Mouse (Mus musculus): ENCODE data around the gene Atoh1. TPM values are rescaled to one million over a fixed set of nuclear protein-coding genes. Genes with fewer than 3 reads are reported as not detected.
A peak's percentile ranks its signal among the peaks of the same experiment; 100 is the strongest.

Atoh1 gene
- not detected for total RNA-seq (2021)

DNA sequence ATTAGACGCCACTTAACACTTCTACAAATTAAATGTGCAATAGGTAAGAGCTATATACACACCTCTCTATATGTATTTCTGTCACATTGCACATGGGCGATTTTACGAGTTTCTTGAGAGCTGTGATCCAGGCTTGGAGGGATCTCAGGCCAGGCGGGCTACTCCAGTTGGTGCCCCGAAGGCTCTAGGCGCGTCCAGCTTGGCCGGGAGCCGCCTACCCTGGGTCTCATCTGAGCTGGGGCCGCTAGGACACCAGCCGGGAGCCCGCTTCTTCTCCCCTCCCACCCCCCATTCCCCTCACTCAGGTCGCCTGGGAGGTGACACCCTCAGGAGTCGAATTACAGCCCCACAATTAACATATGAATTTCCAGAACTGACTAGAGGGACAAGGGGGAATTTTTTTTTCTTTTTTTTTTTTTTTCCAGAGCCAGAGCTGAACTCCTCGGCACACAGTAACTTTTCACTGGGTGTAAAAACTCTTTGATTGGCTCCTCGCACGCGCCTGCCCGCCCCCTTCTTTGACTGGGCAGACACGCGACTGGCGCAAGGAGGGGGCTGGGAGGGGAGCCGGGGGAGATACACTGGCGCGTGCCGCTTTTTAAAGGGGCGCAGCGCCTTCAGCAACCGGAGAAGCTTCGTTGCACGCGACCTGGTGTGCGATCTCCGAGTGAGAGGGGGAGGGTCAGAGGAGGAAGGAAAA lies at the start of gene Atoh1:
Atoh1 (plus strand) TSS at position 627 of the 700 bp plus-strand sequence.
- no peak for DNase-seq (ENCODE audit: low spot score in 2 of 2)
- intact Hi-C loops (cut with DNase I) = no loop called here

DNA sequence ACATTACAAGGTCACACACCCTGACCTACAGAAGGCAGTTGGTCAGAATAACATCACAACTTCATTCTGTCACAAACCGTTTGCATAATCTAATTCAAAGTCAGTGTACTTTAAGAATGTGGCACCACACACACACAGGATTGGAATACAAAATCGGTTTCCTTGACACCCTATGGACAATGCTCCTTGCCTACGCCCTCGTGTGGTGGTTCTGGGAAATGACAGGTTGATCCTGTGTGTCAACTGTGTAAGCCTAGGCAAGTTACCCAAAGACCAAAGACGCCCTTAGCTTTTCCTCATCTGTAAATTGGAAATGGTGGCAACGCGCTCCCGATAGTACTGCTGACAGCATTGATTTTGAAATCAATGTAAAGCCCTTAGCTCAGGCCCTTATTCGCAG lies 45.0 kb upstream of the Atoh1 start:
- intact Hi-C loops (cut with DNase I) = no loop called here

DNA sequence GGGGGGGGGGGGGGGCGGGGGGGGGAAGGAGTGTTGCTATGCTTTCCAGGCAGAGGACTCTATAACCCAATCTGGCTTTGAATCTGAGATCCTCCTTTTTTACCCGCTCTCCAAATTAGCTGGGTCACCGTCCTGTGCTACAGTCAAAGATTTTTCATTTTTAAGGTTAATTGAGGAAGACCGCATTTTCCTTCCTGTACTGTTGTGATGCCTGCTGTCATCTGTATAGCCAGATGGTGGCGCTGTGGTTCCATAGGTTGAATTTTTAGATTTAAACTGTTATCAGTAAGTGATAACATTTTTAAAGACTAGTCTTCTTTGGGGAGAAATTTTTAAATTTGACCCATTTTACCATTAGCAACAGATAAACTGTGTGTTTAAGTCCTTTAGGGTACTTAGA lies 44.0 kb upstream of the Atoh1 start:
- intact Hi-C loops (cut with DNase I) = loop anchor here (5.0 kb wide), 1 partner anchor 312 kb away; no protein-coding TSS in a partner anchor
- DNase-seq (ENCODE audit: low spot score in 2 of 2) = peak; percentile 48 to 70

More for the DNA sequence above, 45.0 kb upstream of the Atoh1 start:
- peak; percentile 38 to 48 for DNase-seq (ENCODE audit: low spot score in 2 of 2)

DNA sequence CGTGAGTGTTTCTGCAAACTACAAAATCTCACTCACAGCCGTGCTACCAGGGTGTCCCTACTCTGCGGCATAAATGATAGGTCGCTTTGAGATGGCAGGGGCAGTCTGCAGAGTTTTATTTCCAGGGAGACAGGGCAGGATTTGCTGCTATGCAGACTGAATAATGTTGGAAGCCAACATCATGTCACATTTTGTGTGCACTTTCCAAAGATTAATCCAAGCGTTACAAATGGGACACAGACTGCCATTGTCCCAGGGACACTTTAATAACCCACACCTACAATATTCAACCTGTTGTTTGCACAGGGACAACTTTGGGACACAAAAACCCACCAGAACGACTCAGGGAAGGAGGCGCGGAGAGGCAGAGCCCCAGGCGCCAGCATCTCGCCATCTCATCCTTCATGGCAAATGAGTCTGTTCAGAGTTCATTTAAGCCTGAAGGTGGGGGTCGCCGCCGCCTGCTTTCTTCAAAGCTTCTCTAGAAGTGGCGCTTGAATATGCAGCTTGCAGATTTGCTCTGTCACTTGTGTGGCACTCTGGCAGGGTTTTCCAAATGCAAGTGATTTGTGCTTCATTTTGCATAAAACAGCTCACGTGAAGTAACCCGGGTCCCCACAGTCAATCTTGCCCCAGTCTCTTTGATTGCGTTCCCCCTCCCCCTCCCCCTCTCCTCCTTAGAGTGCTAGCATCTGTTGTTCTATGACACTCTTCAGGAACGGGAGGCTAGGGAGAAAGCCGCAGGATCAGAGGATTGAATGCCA lies 40.6 kb upstream of the Atoh1 start:
- no peak for DNase-seq (ENCODE audit: low spot score in 2 of 2)
- intact Hi-C loops (cut with DNase I) = loop anchor here (5.0 kb wide), 1 partner anchor 309 kb away; no protein-coding TSS in a partner anchor

DNA sequence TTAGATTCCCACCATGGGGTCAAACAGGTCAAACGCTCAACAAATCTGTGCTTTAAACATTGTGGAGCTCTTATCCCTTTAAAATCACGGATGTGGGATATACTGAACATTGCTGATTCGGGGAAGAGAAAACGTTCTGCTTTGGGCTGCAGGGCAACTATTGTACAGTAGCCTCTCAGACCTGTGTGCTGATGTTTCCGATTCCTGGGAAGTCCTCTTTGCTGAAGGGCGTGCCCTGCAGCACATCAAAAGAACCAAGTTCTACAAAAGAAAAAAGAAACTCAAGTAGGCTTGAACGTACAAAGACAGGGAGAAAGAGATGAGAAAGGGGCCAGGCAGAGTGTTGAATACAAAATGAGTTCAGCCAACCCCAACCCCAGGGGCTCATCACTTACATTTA lies 34.2 kb upstream of the Atoh1 start:
- no peak for DNase-seq (ENCODE audit: low spot score in 2 of 2)
- intact Hi-C loops (cut with DNase I) = no loop called here

DNA sequence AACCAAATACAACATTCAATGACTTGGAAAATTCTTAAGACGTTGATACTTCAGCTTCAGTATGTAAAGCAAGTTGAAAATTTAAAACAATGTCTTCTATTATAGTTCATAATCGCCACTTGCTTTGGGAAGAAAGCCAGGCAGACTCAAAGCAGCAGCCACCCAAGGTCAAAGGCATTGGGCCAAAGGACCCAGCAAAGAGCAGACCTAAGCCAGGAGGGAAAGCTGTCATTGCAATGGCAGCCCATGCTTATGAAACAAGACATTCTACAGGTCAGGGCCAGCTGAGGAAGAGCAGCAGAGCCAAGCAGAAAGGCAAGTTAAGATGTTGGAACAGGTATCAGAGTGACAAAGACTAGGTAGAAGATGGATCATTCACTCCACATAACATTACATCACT lies 25.3 kb upstream of the Atoh1 start:
- DNase-seq (ENCODE audit: low spot score in 2 of 2) = no peak
- intact Hi-C loops (cut with DNase I) = no loop called here

DNA sequence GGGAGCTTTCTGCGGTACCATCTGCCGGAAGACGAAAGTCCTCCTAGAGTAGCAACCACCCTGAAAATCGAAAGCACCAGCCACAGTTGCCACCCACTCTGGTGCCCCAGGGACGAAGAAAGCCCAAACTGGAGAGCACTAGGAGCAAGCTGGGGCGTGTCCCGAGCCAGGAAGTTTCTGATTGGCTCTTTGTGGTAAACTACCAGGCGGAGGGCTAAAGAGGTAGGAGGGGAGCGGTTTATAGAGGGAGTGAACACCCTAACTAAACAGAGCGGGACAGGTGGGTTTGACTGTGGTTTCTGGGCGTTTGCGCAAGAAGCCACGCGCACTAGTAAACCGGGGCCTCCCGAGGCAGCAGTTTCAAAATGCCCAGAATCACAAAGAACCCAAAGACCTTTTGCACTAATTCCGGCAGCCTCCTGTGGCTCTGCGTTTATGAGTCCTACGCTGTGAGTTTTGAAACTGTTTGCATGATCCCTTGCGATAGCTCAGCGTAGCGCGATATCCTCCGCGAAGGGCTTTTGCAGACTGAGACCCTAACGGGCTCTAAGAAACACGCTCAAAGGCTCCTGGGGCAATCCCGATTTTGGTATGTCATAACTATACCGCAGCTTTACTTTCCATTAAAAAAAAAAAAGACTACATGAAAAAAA lies 1.0 kb upstream of the Atoh1 start:
- DNase-seq (ENCODE audit: low spot score in 2 of 2) = no peak
- intact Hi-C loops (cut with DNase I) = no loop called here

DNA sequence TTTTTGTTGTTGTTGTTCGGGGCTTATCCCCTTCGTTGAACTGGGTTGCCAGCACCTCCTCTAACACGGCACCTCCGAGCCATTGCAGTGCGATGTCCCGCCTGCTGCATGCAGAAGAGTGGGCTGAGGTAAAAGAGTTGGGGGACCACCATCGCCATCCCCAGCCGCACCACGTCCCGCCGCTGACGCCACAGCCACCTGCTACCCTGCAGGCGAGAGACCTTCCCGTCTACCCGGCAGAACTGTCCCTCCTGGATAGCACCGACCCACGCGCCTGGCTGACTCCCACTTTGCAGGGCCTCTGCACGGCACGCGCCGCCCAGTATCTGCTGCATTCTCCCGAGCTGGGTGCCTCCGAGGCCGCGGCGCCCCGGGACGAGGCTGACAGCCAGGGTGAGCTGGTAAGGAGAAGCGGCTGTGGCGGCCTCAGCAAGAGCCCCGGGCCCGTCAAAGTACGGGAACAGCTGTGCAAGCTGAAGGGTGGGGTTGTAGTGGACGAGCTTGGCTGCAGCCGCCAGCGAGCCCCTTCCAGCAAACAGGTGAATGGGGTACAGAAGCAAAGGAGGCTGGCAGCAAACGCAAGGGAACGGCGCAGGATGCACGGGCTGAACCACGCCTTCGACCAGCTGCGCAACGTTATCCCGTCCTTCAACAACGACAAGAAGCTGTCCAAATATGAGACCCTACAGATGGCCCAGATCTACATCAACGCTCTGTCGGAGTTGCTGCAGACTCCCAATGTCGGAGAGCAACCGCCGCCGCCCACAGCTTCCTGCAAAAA lies 496 bp downstream of the Atoh1 start:
- intact Hi-C loops (cut with DNase I) = no loop called here
- DNase-seq (ENCODE audit: low spot score in 2 of 2) = peak; percentile 5 to 6

DNA sequence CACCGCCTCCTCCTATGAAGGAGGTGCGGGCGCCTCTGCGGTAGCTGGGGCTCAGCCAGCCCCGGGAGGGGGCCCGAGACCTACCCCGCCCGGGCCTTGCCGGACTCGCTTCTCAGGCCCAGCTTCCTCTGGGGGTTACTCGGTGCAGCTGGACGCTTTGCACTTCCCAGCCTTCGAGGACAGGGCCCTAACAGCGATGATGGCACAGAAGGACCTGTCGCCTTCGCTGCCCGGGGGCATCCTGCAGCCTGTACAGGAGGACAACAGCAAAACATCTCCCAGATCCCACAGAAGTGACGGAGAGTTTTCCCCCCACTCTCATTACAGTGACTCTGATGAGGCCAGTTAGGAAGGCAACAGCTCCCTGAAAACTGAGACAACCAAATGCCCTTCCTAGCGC lies 1.1 kb downstream of the Atoh1 start:
- intact Hi-C loops (cut with DNase I) = no loop called here
- DNase-seq (ENCODE audit: low spot score in 2 of 2) = peak in 1 of 2 experiments; percentile 1

DNA sequence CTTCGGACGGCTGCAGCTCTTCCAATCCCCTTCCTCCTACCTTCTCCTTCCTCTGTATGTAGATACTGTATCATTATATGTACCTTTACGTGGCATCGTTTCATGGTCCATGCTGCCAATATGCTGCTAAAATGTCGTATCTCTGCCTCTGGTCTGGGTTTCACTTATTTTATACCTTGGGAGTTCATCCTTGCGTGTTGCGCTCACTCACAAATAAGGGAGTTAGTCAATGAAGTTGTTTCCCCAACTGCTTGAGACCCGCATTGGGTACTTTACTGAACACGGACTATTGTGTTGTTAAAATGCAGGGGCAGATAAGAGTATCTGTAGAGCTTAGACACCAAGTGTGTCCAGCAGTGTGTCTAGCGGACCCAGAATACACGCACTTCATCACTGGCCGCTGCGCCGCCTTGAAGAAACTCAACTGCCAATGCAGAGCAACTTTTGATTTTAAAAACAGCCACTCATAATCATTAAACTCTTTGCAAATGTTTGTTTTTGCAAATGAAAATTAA lies 1.6 kb downstream of the Atoh1 start:
- intact Hi-C loops (cut with DNase I) = no loop called here
- DNase-seq (ENCODE audit: low spot score in 2 of 2) = peak; percentile 2 to 4

DNA sequence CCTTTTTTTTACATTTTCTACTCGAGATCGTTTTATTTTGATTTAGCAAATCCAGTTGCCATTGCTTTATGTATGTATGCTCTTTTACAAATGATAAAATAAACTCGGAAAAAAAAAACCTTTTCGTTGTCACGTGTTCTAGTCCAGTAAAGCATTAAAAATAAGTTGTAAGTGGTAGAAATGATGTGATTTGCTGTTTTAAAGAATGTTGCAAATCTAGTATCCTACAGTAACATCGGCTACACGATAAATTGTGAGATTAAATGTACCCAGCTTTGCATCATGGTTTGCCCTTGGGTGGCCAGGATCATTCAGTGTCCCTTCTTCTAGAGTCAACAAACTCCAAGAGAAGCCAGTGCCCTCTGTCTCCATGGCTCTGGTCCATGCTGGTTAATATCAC lies 2.2 kb downstream of the Atoh1 start:
- DNase-seq (ENCODE audit: low spot score in 2 of 2) = no peak
- intact Hi-C loops (cut with DNase I) = no loop called here

DNA sequence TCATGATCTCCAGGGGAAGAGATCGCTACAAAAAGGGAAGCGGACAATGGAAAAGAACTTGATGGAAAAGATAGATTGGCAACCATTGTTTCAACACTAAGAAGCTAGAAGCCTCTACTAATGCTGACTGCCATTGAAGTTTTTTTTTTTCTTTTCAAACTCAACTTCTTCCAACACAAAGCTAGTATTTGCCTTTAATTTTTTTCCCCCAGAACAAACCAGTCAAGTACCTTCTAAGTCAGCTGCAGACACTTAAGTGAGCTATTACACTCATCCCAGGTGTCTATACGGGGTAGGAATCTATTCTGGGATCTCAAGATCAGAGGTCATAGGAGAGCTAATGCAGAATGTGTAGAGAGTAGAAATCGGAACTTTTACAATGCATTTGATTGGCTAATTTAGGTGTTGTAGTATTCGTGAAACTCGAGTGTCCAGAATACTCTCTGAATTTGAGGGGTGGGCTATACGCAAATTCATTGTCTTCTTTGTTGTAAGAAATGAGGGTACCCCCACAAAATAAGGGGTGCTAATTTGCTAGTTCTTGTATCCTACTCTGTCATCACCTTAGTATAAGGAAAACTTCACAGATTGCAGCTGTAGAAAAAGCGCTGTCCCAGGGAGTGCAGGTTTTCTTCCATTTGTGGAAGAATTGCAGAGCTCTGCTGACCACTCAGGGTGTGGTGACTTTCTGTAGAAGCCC lies 2.8 kb downstream of the Atoh1 start:
- intact Hi-C loops (cut with DNase I) = no loop called here
- no peak for DNase-seq (ENCODE audit: low spot score in 2 of 2)

DNA sequence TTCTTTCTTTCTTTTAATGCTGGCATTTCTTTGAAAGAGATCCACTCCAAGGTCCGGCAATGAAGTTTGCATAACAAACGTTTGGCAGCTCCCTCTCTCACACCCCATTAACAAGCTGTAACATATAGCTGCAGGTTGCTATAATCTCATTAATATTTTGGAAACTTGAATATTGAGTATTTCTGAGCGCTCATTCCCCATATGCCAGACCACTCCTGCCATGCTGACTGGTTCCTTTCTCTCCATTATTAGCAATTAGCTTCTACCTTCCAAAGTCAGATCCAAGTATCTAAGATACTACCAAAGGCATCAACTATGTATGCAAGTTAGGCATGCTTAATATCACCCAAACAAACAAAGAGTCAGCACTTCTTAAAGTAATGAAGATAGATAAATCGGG lies 4.4 kb downstream of the Atoh1 start:
- no peak for DNase-seq (ENCODE audit: low spot score in 2 of 2)
- intact Hi-C loops (cut with DNase I) = no loop called here

DNA sequence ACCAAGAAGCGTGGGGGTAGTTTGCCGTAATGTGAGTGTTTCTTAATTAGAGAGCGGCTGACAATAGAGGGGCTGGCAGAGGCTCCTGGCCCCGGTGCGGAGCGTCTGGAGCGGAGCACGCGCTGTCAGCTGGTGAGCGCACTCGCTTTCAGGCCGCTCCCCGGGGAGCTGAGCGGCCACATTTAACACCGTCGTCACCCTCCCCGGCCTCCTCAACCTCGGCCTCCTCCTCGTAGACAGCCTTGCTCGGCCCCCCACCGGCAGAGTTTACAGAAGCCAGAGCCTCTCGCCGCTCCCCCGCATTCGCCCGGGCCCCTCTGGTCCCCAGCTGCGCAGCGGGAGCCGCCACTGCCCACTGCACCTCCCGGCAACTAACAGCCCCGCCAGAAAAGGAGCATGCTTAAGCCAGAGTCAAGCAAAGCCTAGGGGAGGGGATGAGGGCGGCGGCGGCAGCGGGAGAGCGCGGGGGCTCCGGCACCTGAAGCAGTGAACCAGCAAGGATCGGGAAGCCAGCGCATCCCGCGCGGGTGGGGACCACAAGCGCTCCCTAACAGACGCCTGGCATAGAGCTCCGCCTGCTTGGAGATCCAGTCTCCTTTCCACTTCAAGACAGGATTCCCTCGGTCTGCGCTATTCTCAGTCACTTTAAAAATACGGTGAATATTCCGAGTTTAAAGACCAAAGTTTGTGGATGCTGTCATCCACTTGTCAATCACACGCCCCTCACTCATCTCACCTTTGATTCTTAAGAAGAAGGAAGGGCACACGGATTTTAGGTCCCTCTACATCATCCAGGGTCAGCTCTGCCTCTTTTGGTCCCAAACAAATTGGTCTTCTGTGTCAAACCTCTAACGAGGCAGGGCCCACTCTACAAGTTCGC lies 5.8 kb downstream of the Atoh1 start:
- peak in 1 of 2 experiments; percentile 3 for DNase-seq (ENCODE audit: low spot score in 2 of 2)
- intact Hi-C loops (cut with DNase I) = no loop called here

DNA sequence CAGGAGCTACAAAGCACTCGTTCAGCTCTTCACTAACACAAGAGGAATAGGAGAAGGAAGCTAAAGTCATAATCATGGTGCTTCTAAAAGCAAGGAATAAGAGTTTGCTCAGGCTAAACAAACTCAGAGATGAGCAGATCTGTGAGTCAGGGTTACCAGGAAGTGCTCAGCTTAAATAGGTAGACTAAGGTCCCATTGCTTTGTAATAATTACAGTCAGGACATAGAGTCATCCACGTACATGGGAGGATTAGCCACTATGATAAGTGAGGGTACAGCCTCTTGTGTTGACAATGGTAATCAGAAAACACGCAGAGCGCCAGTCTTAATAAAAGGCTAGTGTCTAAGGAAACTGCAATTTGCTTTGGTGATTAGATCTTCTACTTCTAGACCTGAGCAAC lies 7.4 kb downstream of the Atoh1 start:
- DNase-seq (ENCODE audit: low spot score in 2 of 2) = no peak
- intact Hi-C loops (cut with DNase I) = no loop called here

DNA sequence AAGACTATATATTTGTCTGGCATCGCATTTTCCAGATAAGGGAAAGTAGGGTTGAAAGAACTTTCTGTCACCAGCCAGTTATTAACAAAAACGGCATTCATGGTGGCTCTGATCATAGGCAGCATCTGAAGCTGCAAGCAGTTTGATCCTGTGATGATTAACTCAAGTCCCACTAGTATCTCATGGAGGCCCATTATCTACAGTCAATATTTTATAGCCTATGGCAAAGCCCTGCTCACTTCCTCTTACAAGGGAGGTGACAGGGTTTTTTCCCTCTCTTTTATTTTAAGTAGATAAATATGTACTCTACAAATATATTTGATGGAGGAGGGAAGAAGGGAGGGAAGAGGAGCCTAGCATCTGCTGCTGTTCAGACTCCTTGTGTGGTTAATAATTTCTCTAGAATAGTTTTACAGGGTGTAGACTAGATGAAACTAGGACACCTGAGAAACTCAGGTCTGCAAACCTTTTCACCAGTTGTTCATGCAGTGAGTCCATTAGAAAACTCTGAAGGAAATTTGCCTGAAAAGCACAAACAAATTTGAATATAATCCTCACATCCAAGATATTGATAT lies 14.1 kb downstream of the Atoh1 start:
- intact Hi-C loops (cut with DNase I) = no loop called here
- DNase-seq (ENCODE audit: low spot score in 2 of 2) = no peak

DNA sequence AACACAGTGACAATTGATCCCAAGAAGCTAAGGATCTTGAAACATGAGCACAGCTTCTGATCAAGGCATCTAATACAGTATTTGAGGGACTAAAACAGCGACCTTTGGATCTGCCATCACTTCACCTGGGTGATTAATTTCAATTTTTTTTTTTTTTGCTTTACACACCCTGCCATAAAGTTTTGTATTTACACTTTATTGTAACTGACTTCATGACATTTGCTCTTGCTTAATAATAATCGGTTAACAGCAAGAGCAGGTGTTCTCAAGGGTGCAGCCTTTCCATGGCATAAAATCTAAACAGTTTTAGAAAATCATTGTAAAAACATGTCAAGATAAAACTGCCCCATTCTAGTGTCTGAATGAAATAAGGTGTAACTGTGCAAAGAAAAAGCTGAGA lies 25.6 kb downstream of the Atoh1 start:
- DNase-seq (ENCODE audit: low spot score in 2 of 2) = no peak
- intact Hi-C loops (cut with DNase I) = no loop called here

DNA sequence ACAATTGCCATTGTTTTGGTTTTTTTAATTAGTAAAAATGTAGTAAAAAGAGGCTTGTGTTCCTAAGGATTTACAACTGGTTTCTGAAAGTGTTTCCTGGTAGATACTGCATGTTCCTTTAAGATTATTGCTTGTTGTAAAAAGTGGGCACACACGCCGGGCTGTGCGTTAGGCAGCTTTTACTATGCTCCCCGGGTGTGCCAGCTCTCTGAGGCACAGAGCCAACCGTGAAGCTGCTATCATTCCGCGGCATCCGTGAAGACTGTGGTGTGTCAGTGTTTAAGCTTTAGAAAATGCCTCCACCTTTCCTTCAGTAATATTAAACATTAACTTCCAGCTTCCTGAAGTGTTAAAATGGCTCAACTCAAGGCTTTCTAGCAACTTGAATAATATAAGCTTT lies 35.0 kb downstream of the Atoh1 start:
- intact Hi-C loops (cut with DNase I) = no loop called here
- peak; percentile 1 to 3 for DNase-seq (ENCODE audit: low spot score in 2 of 2)

All from left cerebral cortex, postnatal 25 days (tissue).